Mouse (Mus musculus) frontal cortex, postnatal 36 days (tissue): ENCODE results near the gene Gm16513.
"Not testable (repeated sequence)": the region's sequence is repeated elsewhere in the genome, so short reads cannot be mapped to it uniquely, and the experiment has no call there.

Experiments
- DNase-seq, 2 experiments: peaks; one replicate each; pipeline ENCODE4 v3.0.0; 2022; ENCODE audit warnings: low spot score in 2 of 2

Gm16513 gene

GRCm38 (mm10) chr5:95182324-95182723 lies at the start of gene Gm16513:
Gene Gm16513, plus strand, starts transcription at chr5:95182624.
- DNase-seq = not testable (repeated sequence)
